Mouse (Mus musculus): Measurements from ENCODE around the gene Pak4. TPM values are rescaled to one million over a fixed set of nuclear protein-coding genes. Genes with fewer than 3 reads are reported as not detected.

The Pak4 gene
- polyA plus RNA-seq, 1 experiment: 36.9 TPM

GRCm38 (mm10) chr7:28572689-28573088 lies 25.3 kb downstream of the Pak4 start:
- Histone ChIP-seq H3K27me3 (replicated peaks; ENCODE audit: control insufficient read depth, insufficient read depth, low read length) (no peaks in the 10 kb centered on the region), H3K36me3 (ENCODE audit: control insufficient read depth, insufficient read depth, low read length) (no peaks in the 10 kb centered on the region), H3K4me3 (ENCODE audit: insufficient read depth, low read depth, low read length) (no peak overlapping the region), H3K4me1 (ENCODE audit: control insufficient read depth, insufficient read depth, low read length) (peaks cover 80% of the 10 kb centered on the region), H3K27ac (ENCODE audit: insufficient read depth, low read depth, low read length) (peak overlapping the region; percentile 67)
- peak; percentile 84 for DNase-seq
- TF ChIP-seq POLR2A (IDR thresholded peaks at IDR 0.05; ENCODE audit: low read depth, low read length) (no peak), CTCF (conservative IDR thresholded peaks at IDR 0.05; ENCODE audit: insufficient read depth, insufficient read length, low read depth, low read length) (no peak)
- WGBS: 40% methylated on average over 5 of the region's 5 CpGs

DNA sequence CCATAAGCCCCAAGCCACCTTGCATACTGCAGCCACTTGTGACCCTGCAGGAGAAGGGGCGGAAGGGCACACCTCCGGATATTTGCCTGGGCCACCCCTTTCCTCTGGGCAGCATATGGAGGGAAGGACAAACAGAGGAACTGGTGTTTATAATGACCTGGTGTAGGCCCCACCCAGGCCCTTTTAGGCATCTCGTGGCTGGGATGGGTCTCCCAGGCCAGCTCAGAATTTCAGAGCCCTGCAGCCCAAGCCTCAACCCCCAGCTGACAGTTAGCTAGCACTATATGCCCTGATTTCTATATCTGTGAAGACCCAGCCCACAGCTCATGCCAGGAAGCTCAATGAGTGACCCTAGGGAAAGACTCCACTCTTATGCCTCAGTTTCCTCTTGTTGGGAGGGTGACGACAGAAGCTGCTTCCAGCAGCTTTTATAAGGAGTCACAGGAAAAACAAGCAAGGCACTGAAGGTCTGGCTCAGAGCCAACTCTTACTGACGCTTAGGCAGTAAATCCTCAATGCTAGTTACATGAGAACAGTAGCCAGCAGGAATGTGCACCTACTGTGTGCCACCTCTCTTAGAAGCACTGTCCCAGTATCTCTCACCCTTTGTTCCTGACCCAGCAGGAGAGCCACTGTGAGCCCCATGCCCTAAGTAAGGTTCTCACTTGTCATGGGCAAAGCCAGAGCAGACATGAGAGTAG lies 26.9 kb downstream of the Pak4 start:
- H3K27ac ChIP-seq (ENCODE audit: insufficient read depth, low read depth, low read length): peak overlapping the region; percentile 90
- DNase-seq: peak; percentile 72
- 18% methylated on average over 5 of the region's 5 CpGs for WGBS
- TF ChIP-seq CTCF (conservative IDR thresholded peaks at IDR 0.05; ENCODE audit: insufficient read depth, insufficient read length, low read depth, low read length) (no peak), POLR2A (IDR thresholded peaks at IDR 0.05; ENCODE audit: low read depth, low read length) (no peak)
- H3K4me3 ChIP-seq (ENCODE audit: insufficient read depth, low read depth, low read length): no peak overlapping the region
- H3K4me1 ChIP-seq (ENCODE audit: control insufficient read depth, insufficient read depth, low read length): peaks cover 65% of the 10 kb centered on the region
- H3K36me3 ChIP-seq (ENCODE audit: control insufficient read depth, insufficient read depth, low read length): no peaks in the 10 kb centered on the region
- no peaks in the 10 kb centered on the region for H3K27me3 ChIP-seq (replicated peaks; ENCODE audit: control insufficient read depth, insufficient read depth, low read length)

DNA sequence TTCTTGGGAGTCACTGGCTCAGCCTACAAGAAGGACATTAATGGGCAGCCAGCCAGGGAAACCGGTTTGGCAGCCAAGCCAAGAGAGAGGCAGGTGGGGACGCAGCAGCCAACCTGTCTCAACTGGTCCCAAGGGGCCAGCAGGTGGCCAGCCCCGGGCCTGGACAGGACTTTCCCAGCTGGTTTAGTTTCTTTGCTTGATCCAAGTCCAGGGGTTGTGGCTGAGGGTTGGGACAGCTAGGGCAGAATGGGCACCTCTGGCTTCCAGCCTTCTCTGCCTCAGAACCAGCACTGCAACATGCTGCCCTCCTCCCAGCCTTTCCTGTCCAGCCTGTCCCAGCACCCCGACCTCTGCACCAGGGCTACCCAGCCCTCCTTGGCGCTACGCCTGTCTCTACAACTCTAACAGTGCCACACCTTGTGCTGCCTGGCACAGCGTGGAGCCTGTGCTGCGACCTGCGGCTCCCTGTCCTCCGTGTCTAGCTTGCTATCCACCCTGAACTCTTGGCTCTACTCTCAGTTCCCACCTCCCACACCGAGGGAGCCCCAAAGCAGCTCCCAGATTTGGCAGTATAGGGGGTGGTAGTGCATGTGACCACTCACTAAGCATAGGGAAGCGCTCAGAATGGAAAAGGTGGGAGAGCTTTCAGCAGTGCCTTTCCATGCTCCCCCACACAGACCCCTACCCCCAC lies 27.5 kb downstream of the Pak4 start:
- peak overlapping the region; percentile 90 for H3K27ac ChIP-seq (ENCODE audit: insufficient read depth, low read depth, low read length)
- no peaks in the 10 kb centered on the region for H3K27me3 ChIP-seq (replicated peaks; ENCODE audit: control insufficient read depth, insufficient read depth, low read length)
- H3K4me1 ChIP-seq (ENCODE audit: control insufficient read depth, insufficient read depth, low read length): peaks cover 58% of the 10 kb centered on the region
- DNase-seq: peak; percentile 97
- no peak overlapping the region for H3K4me3 ChIP-seq (ENCODE audit: insufficient read depth, low read depth, low read length)
- H3K36me3 ChIP-seq (ENCODE audit: control insufficient read depth, insufficient read depth, low read length): no peaks in the 10 kb centered on the region
- TF ChIP-seq POLR2A (IDR thresholded peaks at IDR 0.05; ENCODE audit: low read depth, low read length) (no peak), CTCF (conservative IDR thresholded peaks at IDR 0.05; ENCODE audit: insufficient read depth, insufficient read length, low read depth, low read length) (0 out of 2 replicates have a peak, but pooled peaks have one; percentile 21)
- WGBS: 19% methylated on average over 12 of the region's 12 CpGs

DNA sequence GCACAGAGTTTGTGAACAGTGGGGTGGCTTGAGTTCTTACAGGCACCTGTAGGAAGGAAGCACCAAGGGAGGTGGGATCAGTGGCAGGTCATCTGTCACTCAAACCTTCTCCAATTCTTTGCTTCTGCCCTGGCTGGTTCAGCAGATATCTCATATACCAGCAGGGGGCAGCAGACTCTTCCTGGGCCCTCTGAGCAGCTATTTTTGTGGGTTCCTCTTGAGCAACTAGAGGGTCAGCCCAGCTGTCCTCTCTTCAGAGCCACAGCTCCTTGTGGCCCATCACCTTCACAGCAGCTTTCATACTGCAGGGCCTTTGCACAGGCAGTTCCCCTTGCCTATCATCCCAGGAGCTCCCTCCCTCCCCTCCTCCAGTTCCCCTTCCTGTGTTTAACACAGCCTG lies 29.7 kb downstream of the Pak4 start:
- Histone ChIP-seq H3K36me3 (ENCODE audit: control insufficient read depth, insufficient read depth, low read length) (no peaks in the 10 kb centered on the region), H3K4me1 (ENCODE audit: control insufficient read depth, insufficient read depth, low read length) (peaks cover 44% of the 10 kb centered on the region), H3K27ac (ENCODE audit: insufficient read depth, low read depth, low read length) (peak overlapping the region; percentile 42; the same call in 1 of the 2 replicates), H3K4me3 (ENCODE audit: insufficient read depth, low read depth, low read length) (no peak overlapping the region), H3K27me3 (replicated peaks; ENCODE audit: control insufficient read depth, insufficient read depth, low read length) (no peaks in the 10 kb centered on the region)
- TF ChIP-seq CTCF (conservative IDR thresholded peaks at IDR 0.05; ENCODE audit: insufficient read depth, insufficient read length, low read depth, low read length) (peak; percentile 75), POLR2A (IDR thresholded peaks at IDR 0.05; ENCODE audit: low read depth, low read length) (no peak)
- peak; percentile 76 for DNase-seq

DNA sequence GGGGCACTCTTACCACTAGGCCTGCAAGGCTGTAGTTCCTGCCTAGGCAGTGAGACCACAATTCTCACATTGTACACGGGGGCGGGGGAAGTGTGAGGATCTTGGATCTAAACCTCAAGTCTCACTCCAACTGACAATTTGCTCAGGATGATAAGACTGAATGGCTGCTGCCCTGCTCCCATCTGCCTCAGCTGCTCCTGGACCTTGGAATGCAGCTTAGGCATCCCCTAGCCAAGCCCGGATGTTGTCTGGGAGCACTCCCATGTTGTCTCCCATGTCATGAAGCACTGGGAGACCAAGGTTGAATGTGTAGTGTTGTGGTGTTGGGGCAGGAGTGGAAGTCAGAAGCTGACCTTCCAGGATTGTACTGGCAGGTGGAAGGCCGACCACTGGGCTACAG lies 30.4 kb downstream of the Pak4 start:
- Histone ChIP-seq H3K4me3 (ENCODE audit: insufficient read depth, low read depth, low read length) (no peak overlapping the region), H3K27ac (ENCODE audit: insufficient read depth, low read depth, low read length) (no peak overlapping the region), H3K4me1 (ENCODE audit: control insufficient read depth, insufficient read depth, low read length) (peaks cover 36% of the 10 kb centered on the region), H3K27me3 (replicated peaks; ENCODE audit: control insufficient read depth, insufficient read depth, low read length) (no peaks in the 10 kb centered on the region), H3K36me3 (ENCODE audit: control insufficient read depth, insufficient read depth, low read length) (no peaks in the 10 kb centered on the region)
- 83% methylated on average over 4 of the region's 4 CpGs for WGBS
- no peak for DNase-seq
- TF ChIP-seq POLR2A (IDR thresholded peaks at IDR 0.05; ENCODE audit: low read depth, low read length) (no peak), CTCF (conservative IDR thresholded peaks at IDR 0.05; ENCODE audit: insufficient read depth, insufficient read length, low read depth, low read length) (no peak)

DNA sequence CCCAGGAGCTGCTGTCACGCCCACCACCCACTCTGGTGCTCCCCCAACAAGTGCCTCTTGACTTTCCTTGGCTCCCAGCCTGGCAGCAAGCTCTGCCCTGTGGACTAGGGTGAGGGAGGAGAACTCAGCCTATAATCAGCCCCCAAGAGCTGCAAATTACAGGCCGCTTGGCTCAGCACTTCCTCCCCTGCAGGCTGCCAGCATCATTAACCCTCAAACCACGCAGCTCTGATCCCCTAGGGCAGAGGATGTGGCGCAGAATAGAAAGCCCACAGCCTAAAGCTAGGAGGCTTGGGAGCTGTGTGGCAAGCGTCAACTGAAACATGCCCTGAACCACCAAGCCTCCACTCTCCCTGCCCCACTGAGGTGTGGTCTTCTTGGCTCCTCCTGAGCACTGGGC lies 32.6 kb downstream of the Pak4 start:
- peaks cover 15% of the 10 kb centered on the region for H3K4me1 ChIP-seq (ENCODE audit: control insufficient read depth, insufficient read depth, low read length)
- WGBS: 71% methylated on average over 5 of the region's 5 CpGs
- no peak for DNase-seq
- no peaks in the 10 kb centered on the region for H3K36me3 ChIP-seq (ENCODE audit: control insufficient read depth, insufficient read depth, low read length)
- H3K27me3 ChIP-seq (replicated peaks; ENCODE audit: control insufficient read depth, insufficient read depth, low read length): no peaks in the 10 kb centered on the region
- no peak overlapping the region for H3K27ac ChIP-seq (ENCODE audit: insufficient read depth, low read depth, low read length)
- TF ChIP-seq POLR2A (IDR thresholded peaks at IDR 0.05; ENCODE audit: low read depth, low read length) (no peak), CTCF (conservative IDR thresholded peaks at IDR 0.05; ENCODE audit: insufficient read depth, insufficient read length, low read depth, low read length) (no peak)
- no peak overlapping the region for H3K4me3 ChIP-seq (ENCODE audit: insufficient read depth, low read depth, low read length)

GRCm38 (mm10) chr7:28562951-28563350 lies 35.0 kb downstream of the Pak4 start:
- Histone ChIP-seq H3K27me3 (replicated peaks; ENCODE audit: control insufficient read depth, insufficient read depth, low read length) (no peaks in the 10 kb centered on the region), H3K27ac (ENCODE audit: insufficient read depth, low read depth, low read length) (no peak overlapping the region), H3K4me3 (ENCODE audit: insufficient read depth, low read depth, low read length) (no peak overlapping the region), H3K4me1 (ENCODE audit: control insufficient read depth, insufficient read depth, low read length) (no peaks in the 10 kb centered on the region), H3K36me3 (ENCODE audit: control insufficient read depth, insufficient read depth, low read length) (no peaks in the 10 kb centered on the region; the same call in 1 of the 2 replicates)
- no peak for TF ChIP-seq POLR2A (IDR thresholded peaks at IDR 0.05; ENCODE audit: low read depth, low read length)
- TF ChIP-seq CTCF (conservative IDR thresholded peaks at IDR 0.05; ENCODE audit: insufficient read depth, insufficient read length, low read depth, low read length): no peak
- 89% methylated on average over 13 of the region's 13 CpGs for WGBS
- no peak for DNase-seq
